Mouse (Mus musculus) cerebellum, postnatal 4 days (tissue): ENCODE results near the gene Mas1.

Source experiments
- DNase-seq, 2 experiments: peaks; one replicate each; pipeline ENCODE4 v3.0.0; 2022; ENCODE audit warnings: low spot score in 2 of 2, mixed read lengths in 1 of 2

The Mas1 gene

DNA sequence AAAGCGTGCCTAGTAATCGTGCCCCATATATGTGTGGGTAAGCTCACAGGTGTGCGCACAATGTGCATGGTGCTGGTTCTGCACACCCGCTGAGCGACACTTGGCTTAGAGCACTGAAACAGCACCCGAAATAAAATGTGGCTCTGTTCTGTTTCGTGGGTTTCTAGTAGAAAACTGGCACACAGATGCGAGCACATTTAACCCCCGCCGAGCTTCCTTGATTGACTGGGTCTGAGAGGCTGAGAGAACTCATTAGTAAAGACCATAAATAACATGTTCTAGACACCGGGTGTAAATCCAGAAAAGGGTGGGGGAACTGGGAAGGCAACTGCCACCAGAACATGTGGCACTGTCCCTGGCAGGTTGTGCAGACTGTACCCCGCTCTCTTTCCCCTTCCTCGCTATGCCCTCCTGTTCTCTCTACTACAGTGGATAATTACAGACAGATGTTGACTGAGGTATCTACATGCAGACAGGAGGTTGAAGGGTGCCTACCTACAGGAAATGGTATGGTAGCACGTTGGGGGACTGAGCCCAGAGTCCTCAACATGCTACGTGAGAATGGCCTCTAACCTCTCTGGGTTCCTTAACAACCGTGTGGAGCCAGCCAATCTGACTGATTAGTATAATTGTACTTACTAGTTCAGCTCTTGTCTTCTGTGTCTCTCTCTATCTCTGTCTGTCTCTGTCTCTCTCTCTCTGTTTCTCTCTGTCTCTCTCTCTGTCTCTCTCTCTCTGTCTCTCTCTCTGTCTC lies 4.5 kb upstream of the Mas1 start:
- DNase-seq: no peak

DNA sequence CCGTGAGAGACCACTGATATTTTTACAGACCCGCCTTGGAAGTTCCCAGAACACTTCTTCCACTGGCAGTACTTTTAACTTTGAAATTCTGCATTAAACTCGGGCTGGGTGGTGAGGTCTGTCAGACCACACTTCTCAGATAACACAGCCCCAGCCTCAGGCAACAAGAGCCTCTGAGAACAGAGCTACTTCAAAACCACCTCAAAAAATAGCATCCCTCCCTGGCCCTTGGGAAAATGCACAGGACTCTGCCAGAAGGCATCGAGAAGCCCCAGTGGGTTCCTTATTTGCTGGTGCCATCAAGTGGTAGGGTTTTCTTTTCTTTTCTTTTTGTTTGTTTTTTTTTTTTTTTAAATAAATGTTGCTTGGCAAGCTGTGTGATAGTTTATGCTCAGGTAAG lies 697 bp upstream of the Mas1 start:
- no peak for DNase-seq

DNA sequence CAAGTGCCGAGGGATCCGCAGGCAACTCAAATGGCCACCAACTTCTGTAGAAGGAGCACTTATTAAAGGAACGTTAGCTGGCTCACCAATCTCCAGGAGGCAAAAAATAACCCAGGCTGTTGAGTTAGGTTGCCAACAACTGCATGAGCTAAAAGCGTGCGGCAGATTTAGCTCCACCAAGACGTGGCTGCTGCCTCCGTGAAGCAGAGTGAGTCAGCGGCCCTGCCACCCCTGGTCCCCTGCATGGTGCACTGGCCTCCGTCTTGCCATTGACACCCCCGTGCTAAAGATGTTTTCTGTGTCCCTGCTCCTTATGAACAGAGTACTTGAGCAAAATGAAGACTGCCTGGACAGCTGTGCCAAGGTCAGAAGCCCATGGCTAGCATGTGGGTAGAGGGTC lies 1.1 kb downstream of the Mas1 start:
- DNase-seq: no peak

DNA sequence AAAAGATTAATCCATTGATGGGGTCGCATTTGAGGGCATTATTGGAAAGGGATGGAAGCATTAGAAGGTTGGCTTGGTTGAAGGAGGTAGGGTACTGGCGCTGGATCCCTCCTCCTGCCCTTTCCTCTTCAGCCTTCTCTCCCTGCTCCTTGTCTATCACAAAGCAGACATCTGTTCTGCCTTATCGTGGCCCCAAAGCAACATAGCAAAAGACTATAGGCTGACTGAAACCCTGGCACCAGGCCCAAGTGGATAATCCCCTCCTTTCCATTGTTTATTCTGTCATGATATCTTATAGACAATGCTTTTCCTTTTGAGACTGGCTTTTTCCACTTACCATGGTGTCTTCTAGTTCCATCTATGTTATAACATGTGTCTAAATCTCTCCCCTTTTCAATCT lies 2.5 kb downstream of the Mas1 start:
- DNase-seq: no peak

DNA sequence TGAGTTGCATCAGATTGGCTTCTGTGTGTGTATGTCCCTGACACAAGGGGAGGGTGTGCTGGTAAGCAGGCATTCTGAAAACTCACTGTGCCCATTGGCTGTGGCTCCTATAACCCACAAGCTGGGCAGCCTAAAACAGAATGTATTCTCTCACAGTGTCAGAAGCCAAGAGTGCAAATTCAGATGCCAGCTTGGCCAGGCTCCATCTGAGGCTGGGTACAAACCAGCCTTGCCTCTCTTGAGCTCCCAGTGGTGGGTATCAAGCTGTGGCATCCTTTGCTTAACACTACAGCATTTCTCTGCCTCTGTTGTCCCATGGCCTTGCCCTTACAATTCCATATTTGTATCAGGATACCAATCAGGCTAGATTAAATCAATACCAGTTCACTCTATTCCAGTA lies 3.8 kb downstream of the Mas1 start:
- no peak for DNase-seq

DNA sequence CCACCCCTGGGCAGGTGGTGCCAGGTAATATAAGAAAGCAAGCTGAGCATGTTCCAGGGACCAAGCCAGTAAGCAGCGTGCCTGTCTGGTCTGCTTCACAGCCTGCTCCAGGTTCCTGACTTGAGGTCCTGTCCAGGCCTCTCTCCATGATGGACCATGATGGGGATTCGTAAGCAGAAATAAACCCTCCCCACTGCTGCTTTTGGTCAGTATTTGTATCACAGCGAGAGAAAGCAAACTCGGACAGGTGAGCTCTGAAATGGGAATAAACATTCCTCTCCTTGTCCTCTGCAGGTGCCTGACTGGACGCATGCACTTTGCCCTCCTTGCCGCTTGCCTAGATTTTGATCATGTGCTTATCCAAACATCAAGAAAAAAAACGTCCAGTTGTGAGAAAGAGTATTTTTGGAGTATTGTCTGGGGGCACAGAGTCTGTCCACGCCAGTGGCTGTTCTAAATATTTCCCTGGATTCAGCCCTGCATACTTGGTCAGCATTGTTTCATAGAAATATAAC lies 8.9 kb downstream of the Mas1 start:
- no peak for DNase-seq

DNA sequence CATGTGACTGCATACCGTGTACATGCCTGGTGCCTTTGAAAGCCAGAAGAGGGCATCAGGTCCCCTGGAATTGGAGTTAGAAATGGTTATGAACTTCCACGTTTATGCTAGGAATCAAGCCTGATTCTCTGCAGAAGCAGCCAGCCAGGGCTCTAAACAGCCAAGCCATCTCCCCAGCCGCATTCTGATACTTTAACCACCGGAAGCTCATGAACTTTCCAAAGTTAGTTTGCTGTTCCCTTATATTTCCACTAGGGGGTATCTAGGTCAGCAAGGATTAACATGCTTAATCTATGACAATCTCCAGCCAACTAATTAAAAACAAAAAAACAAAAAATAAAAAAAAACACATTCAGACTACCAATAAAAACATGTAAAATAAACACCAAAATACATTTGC lies 9.9 kb downstream of the Mas1 start:
- no peak for DNase-seq

DNA sequence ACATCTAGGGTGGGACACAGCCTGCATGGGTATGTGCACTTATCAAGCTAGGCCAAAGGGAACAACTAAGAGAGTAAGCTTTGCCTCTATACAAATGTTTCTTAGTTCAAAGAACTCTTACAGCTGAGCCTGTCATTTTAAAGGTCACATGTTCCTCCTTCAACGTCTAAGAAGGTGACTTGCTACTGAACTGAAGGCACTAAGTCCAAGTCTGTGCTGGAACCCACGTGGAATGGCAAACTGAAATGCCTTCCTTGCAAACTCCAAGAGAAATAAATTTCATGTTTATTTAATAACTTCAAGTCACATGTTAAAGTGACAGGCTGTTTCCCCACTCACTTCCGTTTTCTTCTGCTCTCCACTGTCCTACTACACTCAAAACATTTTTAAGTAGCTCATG lies 10.5 kb downstream of the Mas1 start:
- no peak for DNase-seq

DNA sequence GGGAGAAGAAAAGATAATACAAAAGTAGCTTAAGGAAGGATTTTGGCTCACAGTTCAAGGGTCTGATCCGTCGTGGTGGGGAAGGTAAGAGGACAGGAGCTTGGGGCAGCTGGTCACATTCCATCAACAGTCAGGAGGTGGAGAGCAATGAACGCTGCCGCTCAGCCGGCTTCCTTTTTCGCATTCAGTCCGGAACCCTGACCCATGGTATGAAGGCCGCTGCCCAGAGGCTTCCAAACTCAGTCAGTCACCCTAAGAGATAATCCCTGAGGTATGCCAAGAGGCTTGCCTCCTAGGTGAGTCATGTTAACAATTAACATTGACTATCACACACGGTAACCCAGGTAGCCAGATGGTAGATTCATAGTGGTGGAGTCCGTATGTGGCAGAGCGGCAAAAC lies 13.6 kb downstream of the Mas1 start:
- DNase-seq: no peak

DNA sequence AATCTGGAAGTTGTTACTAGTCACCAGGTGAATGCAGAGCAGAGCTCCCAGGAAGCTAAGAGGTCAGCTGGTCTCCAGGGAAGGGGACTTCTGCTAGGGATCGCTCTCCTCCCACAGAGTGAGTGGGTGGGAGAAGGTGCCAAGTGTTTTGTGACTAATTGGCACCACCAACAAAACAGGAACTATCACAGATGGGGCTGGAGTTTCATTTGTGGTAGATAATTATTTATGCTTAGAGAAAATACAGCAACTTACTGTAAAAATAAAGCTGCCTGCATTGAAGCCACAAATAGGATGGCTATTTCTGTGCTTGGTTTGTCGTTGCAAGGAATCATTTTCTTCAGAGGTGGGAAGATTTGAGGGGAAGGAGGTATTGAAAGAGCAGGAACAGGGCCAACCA lies 14.1 kb downstream of the Mas1 start:
- no peak for DNase-seq

DNA sequence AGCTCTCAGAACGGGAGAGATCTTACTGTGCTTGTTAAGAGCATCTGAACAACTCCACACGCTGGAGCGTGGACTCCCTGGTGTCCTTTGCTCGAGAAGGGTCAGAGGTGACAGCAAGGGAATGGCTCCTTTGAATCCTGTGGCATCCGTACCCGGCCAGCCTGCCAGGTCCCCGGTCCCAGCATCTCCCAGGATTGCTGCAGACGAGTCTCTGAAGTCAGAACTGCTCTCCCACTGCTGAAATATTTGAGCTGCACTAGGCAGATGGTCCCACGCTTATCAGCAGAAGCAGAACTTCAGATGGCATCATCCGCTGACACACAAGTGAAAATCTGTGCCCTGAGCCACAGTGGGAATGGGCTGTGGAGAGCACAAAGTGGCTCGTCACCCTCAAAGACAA lies 16.3 kb downstream of the Mas1 start:
- DNase-seq: no peak

DNA sequence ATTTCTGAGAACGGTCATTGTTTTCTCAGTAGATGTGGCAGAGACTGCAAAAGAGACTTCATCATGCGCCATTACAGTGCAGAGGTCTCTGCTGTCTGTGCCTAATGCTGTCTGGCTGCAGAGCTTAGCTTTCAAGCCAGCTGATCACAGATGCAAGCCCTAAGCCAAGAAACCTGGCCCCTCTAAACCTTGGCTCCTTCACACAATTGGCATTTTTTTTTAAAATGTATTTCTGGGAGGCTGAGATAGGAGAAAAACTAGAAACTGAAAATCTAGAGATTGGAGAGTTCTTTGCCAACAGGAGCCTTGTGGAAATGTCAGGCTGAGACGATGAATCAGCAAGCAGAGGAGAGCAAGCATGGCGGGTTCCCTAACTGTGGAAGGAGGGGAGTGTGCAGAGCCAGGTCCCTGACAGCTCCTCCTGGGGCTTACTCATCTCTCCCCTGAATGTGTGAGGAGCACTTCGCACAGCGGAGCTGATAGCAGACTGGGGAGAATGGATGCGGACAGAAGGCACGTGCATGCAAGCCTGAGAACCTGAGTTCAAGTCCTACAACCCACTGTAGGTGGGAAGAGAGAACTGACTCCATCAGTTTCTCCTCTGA lies 18.1 kb downstream of the Mas1 start:
- DNase-seq: no peak

DNA sequence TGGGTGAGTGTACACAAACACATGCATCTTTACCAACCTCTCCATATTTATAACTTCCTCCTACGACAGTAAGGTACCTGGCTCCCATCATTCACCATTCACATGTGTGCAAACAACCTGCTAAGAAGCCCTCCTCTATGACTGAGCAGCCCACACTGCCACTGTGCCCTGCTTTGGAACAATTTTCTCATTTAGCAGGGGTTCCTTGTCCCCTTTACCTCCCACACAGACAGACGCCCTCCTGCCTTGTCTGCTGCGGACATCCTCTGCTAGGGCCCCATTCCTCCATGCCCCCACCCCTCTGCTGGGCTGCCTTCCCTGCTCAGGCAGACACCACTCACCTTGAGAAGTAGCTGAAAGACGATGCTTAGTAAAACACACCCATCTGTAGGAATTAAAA lies 20.2 kb downstream of the Mas1 start:
- DNase-seq: no peak

DNA sequence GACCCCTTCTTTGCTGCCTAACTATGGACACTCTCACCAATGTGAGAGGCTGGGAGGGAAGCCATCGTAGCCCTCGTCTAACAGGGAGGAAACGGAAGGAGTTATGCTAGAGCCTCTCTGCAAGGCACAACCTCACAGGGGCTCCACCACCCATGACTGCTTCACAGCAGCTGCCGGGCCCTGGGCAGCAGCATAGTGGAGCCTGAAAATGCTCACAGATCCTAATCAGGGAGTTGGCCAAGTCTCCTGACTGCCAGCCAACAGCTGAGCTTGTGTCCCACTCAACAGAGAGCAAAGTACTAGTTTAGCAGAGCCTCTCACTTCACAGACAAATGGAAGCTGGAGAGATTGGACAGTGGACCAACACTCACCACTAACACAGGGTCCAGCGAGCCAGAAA lies 21.5 kb downstream of the Mas1 start:
- DNase-seq: peak in 1 of 2 experiments; percentile 35

DNA sequence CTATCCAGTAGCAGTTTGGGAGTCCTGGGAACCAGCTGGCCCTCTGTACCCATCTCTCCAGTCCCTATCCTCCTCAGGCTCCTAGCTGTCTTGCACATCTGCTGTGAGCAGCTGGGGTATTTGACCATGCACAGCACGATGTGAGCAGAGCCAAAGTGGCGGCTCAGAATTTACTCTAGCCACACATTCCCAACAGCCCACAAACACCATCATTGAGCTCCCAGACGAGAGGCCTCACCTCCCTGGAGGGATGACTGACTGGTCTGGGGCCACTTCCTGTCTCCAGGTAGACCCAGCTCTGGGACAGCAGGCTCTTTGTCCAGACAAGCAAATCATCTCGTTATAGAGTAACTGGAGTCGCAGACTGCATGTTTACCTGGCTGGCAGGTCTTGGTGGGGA lies 22.1 kb downstream of the Mas1 start:
- peak in 1 of 2 experiments; percentile 26 for DNase-seq

DNA sequence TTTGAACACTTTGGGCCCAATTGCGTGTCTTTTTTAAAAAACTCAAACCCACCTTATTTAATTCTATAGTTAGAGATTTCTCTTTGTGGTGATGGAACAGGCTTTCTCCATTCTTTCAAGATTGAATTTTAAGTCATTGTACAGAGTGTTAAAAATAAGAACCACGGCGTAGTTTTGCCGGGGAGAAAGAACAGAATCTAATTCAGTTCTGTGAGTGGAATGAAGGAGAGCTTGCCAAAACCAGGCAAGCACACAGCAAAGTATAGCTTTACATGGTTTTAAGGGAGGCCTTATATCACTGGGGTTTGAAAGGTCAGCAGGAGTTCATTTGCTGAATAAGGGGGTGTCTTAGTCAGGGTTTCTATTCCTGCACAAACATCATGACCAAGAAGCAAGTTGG lies 23.4 kb downstream of the Mas1 start:
- DNase-seq: no peak

DNA sequence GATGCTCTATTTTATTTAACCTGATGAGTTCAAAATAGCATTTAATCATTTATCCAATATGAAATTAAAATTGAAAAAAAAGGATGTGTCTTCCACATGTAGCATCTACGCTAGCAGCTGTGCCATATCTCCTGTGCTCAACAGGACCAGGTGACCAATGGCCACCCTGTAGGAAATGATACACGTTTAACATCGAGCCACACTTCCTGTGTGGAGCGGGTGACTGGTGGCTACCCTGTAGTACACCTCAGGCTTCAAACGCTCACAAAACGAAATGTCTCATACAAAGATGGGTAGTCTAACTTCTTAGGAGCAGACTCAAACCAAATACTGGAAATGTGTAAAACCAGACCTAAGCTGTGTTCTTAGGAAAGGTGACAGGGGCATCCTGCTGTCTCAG lies 24.1 kb downstream of the Mas1 start:
- DNase-seq: no peak

DNA sequence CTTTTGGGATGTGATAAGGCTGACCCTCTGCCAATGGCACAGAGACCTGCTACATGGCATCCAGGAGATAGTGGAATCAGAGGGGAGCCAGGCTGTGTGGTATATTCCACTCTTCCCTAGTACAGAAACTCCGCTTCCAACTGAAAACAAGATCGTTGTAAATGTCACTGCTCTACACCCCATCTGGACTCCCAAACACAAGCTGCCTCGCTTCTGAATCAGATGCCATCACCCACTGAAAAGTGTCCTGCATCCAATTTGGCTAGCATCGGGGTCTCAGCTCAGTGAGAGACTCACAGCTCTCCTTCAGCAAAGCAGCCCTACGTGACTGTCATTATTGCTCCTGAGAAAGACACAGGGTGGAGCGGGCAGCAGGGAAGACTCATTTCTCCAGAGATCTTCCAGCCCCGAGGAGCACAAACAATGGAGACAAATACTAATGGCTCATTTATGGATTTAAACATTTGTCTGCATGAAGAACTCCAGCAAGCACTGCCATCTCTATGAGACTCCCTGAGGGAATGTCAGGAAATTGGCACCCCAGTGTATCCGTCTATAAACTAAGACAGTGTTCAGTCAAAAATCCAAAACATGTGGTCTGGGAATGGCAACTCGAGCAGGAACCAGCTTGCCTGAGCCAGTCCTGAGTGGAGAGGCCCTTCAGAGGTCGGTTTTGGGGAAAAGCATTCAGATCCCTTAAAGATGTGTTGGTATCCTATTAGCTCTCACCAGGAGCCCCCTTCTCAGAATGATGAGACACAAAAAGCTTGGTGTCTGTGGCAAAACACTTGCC lies 28.3 kb downstream of the Mas1 start:
- DNase-seq: no peak

DNA sequence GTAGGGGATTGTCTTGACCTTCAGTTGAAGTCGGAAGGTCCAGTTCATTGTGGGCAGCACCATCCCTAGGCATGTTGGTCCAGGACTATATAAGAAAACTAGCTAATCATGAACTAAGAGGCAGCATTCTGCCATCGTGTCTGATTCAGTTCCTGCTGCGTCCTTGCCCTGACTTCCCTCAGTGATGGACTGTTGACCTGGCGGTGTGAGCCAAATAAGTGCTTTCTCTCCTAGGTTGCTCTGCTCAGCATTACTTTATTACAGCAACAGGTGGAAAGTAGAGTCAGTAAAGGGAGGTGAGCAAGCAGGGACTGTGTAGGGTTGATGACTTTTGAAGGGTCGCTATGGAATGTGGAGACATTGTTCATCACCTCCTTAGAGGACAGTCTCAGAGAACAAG lies 32.2 kb downstream of the Mas1 start:
- no peak for DNase-seq

DNA sequence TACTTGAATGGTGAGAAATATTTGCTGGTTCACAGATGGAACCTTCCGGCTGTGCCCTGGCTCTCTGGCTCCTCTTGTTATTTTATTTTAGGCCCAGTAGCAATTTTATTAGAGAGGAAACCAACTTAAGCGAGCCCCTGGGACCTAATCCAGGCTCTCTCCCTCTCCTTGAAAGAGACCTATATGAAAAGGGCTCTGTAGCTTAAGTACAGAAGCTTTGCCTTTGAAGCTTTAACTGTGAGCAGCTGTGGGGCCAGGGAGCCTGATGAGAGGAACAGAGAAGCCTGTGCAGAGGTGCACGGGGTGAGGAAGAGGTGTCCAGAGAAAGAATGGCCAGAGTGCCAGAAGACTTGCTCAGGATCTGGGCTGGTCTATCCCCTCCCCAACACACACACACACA lies 33.1 kb downstream of the Mas1 start:
- no peak for DNase-seq

DNA sequence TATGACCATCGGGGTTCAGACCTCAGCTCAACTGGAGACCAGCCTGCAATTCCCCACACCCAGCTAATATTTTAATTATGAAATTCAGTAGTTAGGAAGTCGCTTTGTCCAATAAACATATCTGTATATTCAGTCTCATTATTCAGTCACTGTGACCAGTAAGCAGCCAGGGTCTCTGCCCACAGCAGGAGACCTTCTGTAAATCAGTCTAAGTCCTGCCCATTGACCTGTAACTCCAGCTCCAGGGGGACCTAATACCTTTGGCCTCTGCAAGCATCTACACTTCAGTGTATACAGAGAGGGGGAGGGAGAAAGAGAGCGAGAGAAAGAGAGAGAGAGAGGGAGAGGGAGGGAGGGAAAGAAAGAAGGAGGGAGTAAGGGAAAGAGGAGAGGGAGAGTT lies 33.6 kb downstream of the Mas1 start:
- DNase-seq: no peak

DNA sequence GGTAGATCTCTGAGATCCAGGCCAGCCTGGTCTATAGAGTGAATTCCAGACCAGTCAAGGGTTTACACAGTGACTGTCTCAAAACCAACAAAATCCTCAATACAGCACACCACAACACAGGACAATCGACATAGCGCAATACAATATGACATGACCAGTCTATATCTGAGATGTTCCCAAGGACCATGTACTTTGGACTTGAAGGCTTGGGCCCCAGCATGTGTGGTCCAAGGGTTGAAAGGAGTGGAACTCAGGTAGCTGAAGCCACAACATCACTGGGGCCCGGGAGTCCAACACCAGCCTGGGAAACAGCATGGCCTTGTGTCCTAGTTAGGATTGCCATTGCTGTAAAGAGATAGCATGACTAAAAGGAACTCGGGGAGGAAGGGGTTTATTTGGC lies 35.3 kb downstream of the Mas1 start:
- DNase-seq: no peak

DNA sequence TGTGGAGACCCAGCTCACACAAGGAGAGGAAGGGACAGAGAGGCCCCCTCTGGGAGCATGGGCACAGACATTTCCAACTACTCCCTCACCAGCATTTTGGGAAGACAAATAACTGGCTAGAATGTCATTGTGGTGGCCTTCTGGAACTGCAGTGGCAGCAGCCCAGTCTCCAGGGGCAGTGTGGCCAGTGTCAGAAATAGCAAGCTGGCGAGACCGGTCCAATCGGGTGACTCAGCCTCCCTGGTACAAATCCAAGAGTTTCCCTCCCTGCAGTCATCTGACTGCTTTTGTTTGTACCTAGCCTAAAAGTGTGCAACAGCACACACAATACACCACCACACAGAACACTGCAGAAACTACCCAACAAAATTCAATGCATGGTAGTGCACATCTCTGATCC lies 35.7 kb downstream of the Mas1 start:
- DNase-seq: no peak
